Mouse (Mus musculus): Measurements from ENCODE around the gene Atxn1l.

DNA sequence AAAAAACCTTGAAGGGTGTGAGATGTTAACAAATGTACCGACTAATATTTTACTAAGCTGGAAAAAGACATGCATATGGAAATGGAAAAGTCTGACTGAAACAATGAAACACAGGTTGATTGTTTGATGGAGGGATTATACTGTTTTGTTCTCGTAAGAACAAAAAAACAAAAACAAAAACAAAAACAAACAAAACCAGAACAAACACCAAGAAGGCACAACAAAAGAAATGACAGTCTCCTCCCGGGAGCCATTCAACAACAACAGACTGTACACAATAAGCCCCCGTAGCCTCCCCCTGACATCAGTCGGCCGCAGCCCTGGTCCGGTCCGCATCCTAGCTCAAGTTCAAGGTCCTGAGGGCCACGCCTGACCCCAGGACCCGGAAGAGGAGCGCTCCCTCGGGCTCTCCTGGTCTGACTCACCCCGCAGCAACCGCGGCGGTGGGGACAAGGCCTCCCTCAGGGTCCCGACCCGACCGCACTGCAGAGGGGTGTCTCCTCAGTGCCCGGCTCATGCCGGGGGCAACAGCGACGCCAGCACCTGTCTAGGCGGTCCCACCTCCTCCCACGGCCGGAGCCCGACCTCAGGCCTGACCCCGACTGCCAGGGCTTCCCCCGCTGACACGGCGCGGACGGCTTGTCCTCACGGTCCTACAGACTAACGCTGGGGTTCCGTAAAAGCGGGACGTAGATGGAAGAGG, 44.9 kb downstream of the Atxn1l start:
- no peak for TF ChIP-seq CTCF (conservative IDR thresholded peaks at IDR 0.05 in 1 of 2, IDR thresholded peaks at IDR 0.05 in 1 of 2; ENCODE audit: low read depth in 2 of 2, low read length in 2 of 2)
- TF ChIP-seq RCOR1 (conservative IDR thresholded peaks at IDR 0.05; ENCODE audit: low read depth, low read length) = 0 out of 2 replicates have a peak, but pooled peaks have one; percentile 9
- no peak for TF ChIP-seq MAFK (IDR thresholded peaks at IDR 0.05; ENCODE audit: insufficient replicate concordance, low read length)
- TF ChIP-seq SIN3A (IDR thresholded peaks at IDR 0.05; ENCODE audit: low read length) = peak; percentile 72
- no peak for TF ChIP-seq KAT2A (IDR thresholded peaks at IDR 0.05; ENCODE audit: insufficient replicate concordance, low read length)
- no peak for TF ChIP-seq POLR2A (IDR thresholded peaks at IDR 0.05; ENCODE audit: low read depth, low read length)
- TF ChIP-seq EP300 (IDR thresholded peaks at IDR 0.05; ENCODE audit: low read length) = no peak
- no peak for TF ChIP-seq MAZ (IDR thresholded peaks at IDR 0.05; ENCODE audit: low read depth, low read length)
